Mouse (Mus musculus): ENCODE measurements at regions not wholly inside any gene's neighbourhood (a gene's known extent, or its start where the extent isn't known, plus 50 kb on each side); places are given as distances from the start of the nearest gene placed in this dataset.
A peak's percentile ranks its signal among the peaks of the same experiment; 100 is the strongest.

GRCm38 (mm10) chr3:49686182-49686895, 70.8 kb downstream of the Pcdh18 start:
- ATAC-seq (ENCODE audit: insufficient read depth): no peak
- H3K9ac ChIP-seq: no peak overlapping the region
- TF ChIP-seq CTCF (IDR thresholded peaks at IDR 0.05; ENCODE audit: low read depth): no peak
- no peaks in the 10 kb centered on the region for H3K27me3 ChIP-seq (ENCODE audit: insufficient read depth, low read length)
- H3K9me3 ChIP-seq (ENCODE audit: low read depth, low read length): no peaks in the 10 kb centered on the region
- peak; percentile 12 for DNase-seq
- no peak overlapping the region for H3K4me2 ChIP-seq
- H3K4me1 ChIP-seq (ENCODE audit: insufficient read depth): no peaks in the 10 kb centered on the region
- WGBS: 35% methylated on average over 4 of the region's 4 CpGs
- no peak overlapping the region for H3K4me3 ChIP-seq (ENCODE audit: low read depth, low read length)
- H3K36me3 ChIP-seq (ENCODE audit: insufficient read depth): no peaks in the 10 kb centered on the region
- no peak overlapping the region for H3K27ac ChIP-seq (ENCODE audit: low read depth)

GRCm38 (mm10) chr3:49674921-49675320, 82.2 kb downstream of the Pcdh18 start:
- H3K9me3 ChIP-seq (ENCODE audit: low read depth, low read length): no peaks in the 10 kb centered on the region
- 72% methylated on average over 6 of the region's 6 CpGs for WGBS
- H3K4me3 ChIP-seq (ENCODE audit: low read depth, low read length): no peak overlapping the region
- ATAC-seq (ENCODE audit: insufficient read depth): no peak
- H3K9ac ChIP-seq: no peak overlapping the region
- H3K4me2 ChIP-seq: no peak overlapping the region
- H3K36me3 ChIP-seq (ENCODE audit: insufficient read depth): no peaks in the 10 kb centered on the region
- no peak overlapping the region for H3K27ac ChIP-seq (ENCODE audit: low read depth)
- H3K4me1 ChIP-seq (ENCODE audit: insufficient read depth): no peaks in the 10 kb centered on the region
- DNase-seq: no peak
- H3K27me3 ChIP-seq (ENCODE audit: insufficient read depth, low read length): no peaks in the 10 kb centered on the region
- no peak for TF ChIP-seq CTCF (IDR thresholded peaks at IDR 0.05; ENCODE audit: low read depth)

GRCm38 (mm10) chr3:49672685-49673184, 84.4 kb downstream of the Pcdh18 start:
- no peaks in the 10 kb centered on the region for H3K4me1 ChIP-seq (ENCODE audit: insufficient read depth)
- H3K4me3 ChIP-seq (ENCODE audit: low read depth, low read length): no peak overlapping the region
- no peak overlapping the region for H3K9ac ChIP-seq
- ATAC-seq (ENCODE audit: insufficient read depth) (no peak), DNase-seq (peak; percentile 58)
- no peaks in the 10 kb centered on the region for H3K36me3 ChIP-seq (ENCODE audit: insufficient read depth)
- WGBS: 29% methylated on average over 2 of the region's 2 CpGs
- H3K27ac ChIP-seq (ENCODE audit: low read depth): no peak overlapping the region
- H3K27me3 ChIP-seq (ENCODE audit: insufficient read depth, low read length): no peaks in the 10 kb centered on the region
- no peak overlapping the region for H3K4me2 ChIP-seq
- no peak for TF ChIP-seq CTCF (IDR thresholded peaks at IDR 0.05; ENCODE audit: low read depth)
- no peaks in the 10 kb centered on the region for H3K9me3 ChIP-seq (ENCODE audit: low read depth, low read length)

GRCm38 (mm10) chr3:49667543-49668338, 89.4 kb downstream of the Pcdh18 start:
- TF ChIP-seq CTCF (IDR thresholded peaks at IDR 0.05; ENCODE audit: low read depth): no peak
- WGBS: 79% methylated on average over 9 of the region's 9 CpGs
- Histone ChIP-seq H3K4me3 (ENCODE audit: low read depth, low read length) (no peak overlapping the region), H3K36me3 (ENCODE audit: insufficient read depth) (no peaks in the 10 kb centered on the region), H3K4me1 (ENCODE audit: insufficient read depth) (no peaks in the 10 kb centered on the region), H3K27me3 (ENCODE audit: insufficient read depth, low read length) (no peaks in the 10 kb centered on the region), H3K4me2 (no peak overlapping the region), H3K27ac (ENCODE audit: low read depth) (no peak overlapping the region), H3K9ac (no peak overlapping the region), H3K9me3 (ENCODE audit: low read depth, low read length) (no peaks in the 10 kb centered on the region)
- ATAC-seq (ENCODE audit: insufficient read depth) (no peak), DNase-seq (no peak)

GRCm38 (mm10) chr3:49666516-49666915, 90.6 kb downstream of the Pcdh18 start:
- WGBS: 81% methylated on average over 2 of the region's 2 CpGs
- Histone ChIP-seq H3K9me3 (ENCODE audit: low read depth, low read length) (no peaks in the 10 kb centered on the region), H3K9ac (no peak overlapping the region), H3K4me1 (ENCODE audit: insufficient read depth) (no peaks in the 10 kb centered on the region), H3K27me3 (ENCODE audit: insufficient read depth, low read length) (no peaks in the 10 kb centered on the region), H3K4me2 (no peak overlapping the region), H3K36me3 (ENCODE audit: insufficient read depth) (no peaks in the 10 kb centered on the region), H3K4me3 (ENCODE audit: low read depth, low read length) (no peak overlapping the region), H3K27ac (ENCODE audit: low read depth) (no peak overlapping the region)
- DNase-seq: no peak
- TF ChIP-seq CTCF (IDR thresholded peaks at IDR 0.05; ENCODE audit: low read depth): no peak
- ATAC-seq (ENCODE audit: insufficient read depth): no peak

- ATAC-seq (ENCODE audit: insufficient read depth) (no peak), DNase-seq (no peak)
- no peaks in the 10 kb centered on the region for H3K9me3 ChIP-seq (ENCODE audit: low read depth, low read length)
- no peaks in the 10 kb centered on the region for H3K4me1 ChIP-seq (ENCODE audit: insufficient read depth)
- H3K27me3 ChIP-seq (ENCODE audit: insufficient read depth, low read length): no peaks in the 10 kb centered on the region
- no peaks in the 10 kb centered on the region for H3K36me3 ChIP-seq (ENCODE audit: insufficient read depth)
- H3K4me2 ChIP-seq: no peak overlapping the region
- 21% methylated on average over 1 of the region's 1 CpGs for WGBS
- H3K27ac ChIP-seq (ENCODE audit: low read depth): peak overlapping the region; percentile 67; the same call in 1 of the 2 replicates
- no peak for TF ChIP-seq CTCF (IDR thresholded peaks at IDR 0.05; ENCODE audit: low read depth)
- H3K9ac ChIP-seq: no peak overlapping the region
- no peak overlapping the region for H3K4me3 ChIP-seq (ENCODE audit: low read depth, low read length)
These were observed 108.3 kb downstream of the Pcdh18 start for GRCm38 (mm10) chr3:49648895-49649175.

Data from lung, embryonic 14.5 days (tissue).